Mouse (Mus musculus) midbrain, embryonic 16.5 days (tissue): Measurements from ENCODE around the gene Fto. TPM values are rescaled to one million over a fixed set of nuclear protein-coding genes. Genes with fewer than 3 reads are reported as not detected.

Source experiments
- ATAC-seq: fragments of 200-750 bp; cut with Nextera tagmentation; 2 replicates; pipeline ENCODE4 v1.8.0; 2017; ENCODE audit warnings: moderate TSS enrichment
- H3K27ac ChIP-seq: fragments of 300-500 bp; sonication (generic); 2 replicates; pipeline ENCODE4 v1.5.1; 2014; ENCODE audit warnings: mild to moderate bottlenecking, low read length, mixed read lengths
- H3K27me3 ChIP-seq: fragments of 300-500 bp; sonication (generic); 2 replicates; pipeline ENCODE4 v1.6.1; 2014; ENCODE audit warnings: low read depth, low read length, mixed read lengths; ENCODE audit not compliant: control insufficient read depth, insufficient read depth
- H3K36me3 ChIP-seq: fragments of 300-500 bp; sonication (generic); 2 replicates; pipeline ENCODE4 v1.6.1; 2014; ENCODE audit warnings: mild to moderate bottlenecking, low read length, moderate library complexity, mixed read lengths; ENCODE audit not compliant: control insufficient read depth, insufficient read depth
- H3K4me1 ChIP-seq: fragments of 300-500 bp; sonication (generic); 2 replicates; pipeline ENCODE4 v1.6.1; 2014; ENCODE audit warnings: mild to moderate bottlenecking, low read length, mixed read lengths; ENCODE audit not compliant: control insufficient read depth, insufficient read depth
- H3K4me2 ChIP-seq: fragments of 300-500 bp; sonication (generic); 2 replicates; pipeline ENCODE4 v1.6.1; 2014; ENCODE audit warnings: mild to moderate bottlenecking, low read length, mixed read lengths
- H3K4me3 ChIP-seq: fragments of 300-500 bp; sonication (generic); 2 replicates; pipeline ENCODE4 v1.5.1; 2014; ENCODE audit warnings: low read depth, mild to moderate bottlenecking, low read length, moderate library complexity, mixed read lengths
- H3K9ac ChIP-seq: fragments of 300-500 bp; sonication (generic); 2 replicates; pipeline ENCODE4 v1.6.1; 2014; ENCODE audit warnings: low read depth, low read length, mixed read lengths
- H3K9me3 ChIP-seq: fragments of 300-500 bp; sonication (generic); replicated peaks from 2 replicates; pipeline ENCODE4 v1.6.1; 2014; ENCODE audit warnings: mild to moderate bottlenecking, low read length, mixed read lengths; ENCODE audit not compliant: control insufficient read depth, poor library complexity, severe bottlenecking
- WGBS: fragments of 180-500 bp; shearing (Covaris S2); extraction: QIAGEN DNeasy Blood & Tissue Kit; methylation state at CpG from one replicate; pipeline ENCODE4 v1.1.7; 2014; 5-methylcytosine and 5-hydroxymethylcytosine counted together
- polyA plus RNA-seq: library from polyadenylated mRNA; unstranded; fragments of >200 nt; fragmentation: Nextera tagmentation; extraction: Ambion mirVana; gene quantifications from 2 replicates; pipeline ENCODE4 v1.2.1, GENCODE M21; 2015

The Fto gene
- polyA plus RNA-seq, 1 experiment from 2014 or later: 177 TPM

DNA sequence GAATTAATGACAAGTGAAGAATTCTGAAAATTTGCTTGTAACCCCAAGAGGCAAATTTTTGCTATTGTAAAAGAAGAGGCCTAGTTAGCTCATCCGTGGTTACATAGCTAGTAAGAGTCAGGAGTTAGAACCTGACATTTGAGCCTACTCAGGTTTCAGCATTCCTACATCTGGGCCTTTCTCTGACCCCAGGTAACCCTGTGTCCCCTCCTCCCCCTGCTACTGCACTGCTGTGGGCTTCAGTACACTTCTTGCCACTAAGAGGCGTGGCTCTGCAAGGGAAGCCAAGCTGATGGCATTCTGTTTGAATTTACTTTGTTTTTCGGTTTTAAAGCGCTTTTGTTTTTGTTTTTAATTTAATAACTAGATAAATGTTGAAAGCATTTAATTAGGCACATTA is 130.6 kb downstream of the Fto start:
- Histone ChIP-seq H3K27me3 (no peaks in the 10 kb centered on the region), H3K27ac (no peak overlapping the region), H3K4me2 (no peak overlapping the region), H3K9ac (no peak overlapping the region), H3K4me1 (no peaks in the 10 kb centered on the region), H3K9me3 (no peaks in the 10 kb centered on the region), H3K4me3 (no peak overlapping the region), H3K36me3 (no peaks in the 10 kb centered on the region)
- no peak for ATAC-seq
- WGBS: 86% methylated on average over 4 of the region's 4 CpGs

DNA sequence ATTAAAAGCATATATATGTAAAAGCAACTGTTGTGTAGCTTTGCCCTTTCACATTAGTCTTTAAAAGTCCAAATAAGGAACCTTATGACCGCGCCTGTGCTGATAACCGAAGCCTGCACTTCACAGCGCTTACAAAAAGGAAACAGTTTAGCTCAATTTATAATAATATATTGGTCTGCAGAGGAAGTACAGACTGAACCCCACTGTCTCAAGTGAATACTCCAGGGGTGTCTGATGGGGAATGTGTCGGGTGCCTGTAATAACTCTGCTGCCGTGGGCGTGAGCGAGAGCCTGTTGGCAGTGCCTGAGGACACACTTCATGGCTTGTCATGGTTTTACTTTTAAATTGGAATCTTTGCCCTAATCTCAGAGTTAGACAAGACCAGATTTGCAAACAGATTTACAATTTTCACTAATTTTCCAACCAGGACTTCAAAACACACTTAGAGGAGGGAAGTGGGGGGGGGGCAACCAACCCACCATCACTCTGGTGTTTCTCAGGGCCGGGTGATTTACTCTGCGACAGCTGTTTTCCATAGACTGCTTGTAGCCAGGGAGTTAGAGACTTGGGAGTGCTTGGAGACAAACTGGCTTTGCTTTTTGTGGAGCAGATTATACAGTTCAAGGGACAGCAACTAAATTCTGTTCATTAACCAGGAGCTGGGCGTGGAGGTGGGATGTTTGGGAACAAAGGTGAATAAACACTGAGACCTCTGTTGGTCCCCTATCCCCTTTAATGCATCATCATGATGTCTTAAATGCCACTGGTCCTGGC is 131.5 kb downstream of the Fto start:
- Histone ChIP-seq H3K4me3 (no peak overlapping the region), H3K27me3 (no peaks in the 10 kb centered on the region), H3K9ac (no peak overlapping the region), H3K9me3 (no peaks in the 10 kb centered on the region), H3K36me3 (no peaks in the 10 kb centered on the region), H3K4me1 (no peaks in the 10 kb centered on the region), H3K4me2 (no peak overlapping the region), H3K27ac (no peak overlapping the region)
- WGBS: 77% methylated on average over 11 of the region's 11 CpGs
- ATAC-seq: no peak

DNA sequence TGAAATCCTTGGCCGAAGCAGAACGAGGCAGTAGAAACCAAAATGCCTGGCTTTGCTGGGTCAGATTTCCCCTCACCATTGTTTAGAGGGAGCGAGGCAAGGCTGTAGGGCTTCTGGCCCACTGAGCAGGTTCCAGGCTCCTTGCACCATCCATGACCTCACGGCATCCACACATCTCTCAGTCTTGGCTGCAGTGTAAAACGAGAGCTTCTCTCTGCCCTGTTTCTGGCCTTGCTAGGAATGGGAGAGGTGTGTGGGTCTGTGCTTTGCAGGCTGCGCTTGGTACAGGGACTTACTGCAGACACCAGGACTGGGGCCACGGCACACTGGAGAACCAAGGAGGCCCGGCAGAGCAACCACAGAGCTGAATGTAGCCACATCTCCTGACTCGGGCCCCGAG is 132.2 kb downstream of the Fto start:
- 85% methylated on average over 10 of the region's 10 CpGs for WGBS
- Histone ChIP-seq H3K36me3 (no peaks in the 10 kb centered on the region), H3K9me3 (no peaks in the 10 kb centered on the region), H3K4me2 (no peak overlapping the region), H3K4me3 (no peak overlapping the region), H3K27ac (no peak overlapping the region), H3K27me3 (no peaks in the 10 kb centered on the region), H3K4me1 (no peaks in the 10 kb centered on the region), H3K9ac (no peak overlapping the region)
- ATAC-seq: no peak

DNA sequence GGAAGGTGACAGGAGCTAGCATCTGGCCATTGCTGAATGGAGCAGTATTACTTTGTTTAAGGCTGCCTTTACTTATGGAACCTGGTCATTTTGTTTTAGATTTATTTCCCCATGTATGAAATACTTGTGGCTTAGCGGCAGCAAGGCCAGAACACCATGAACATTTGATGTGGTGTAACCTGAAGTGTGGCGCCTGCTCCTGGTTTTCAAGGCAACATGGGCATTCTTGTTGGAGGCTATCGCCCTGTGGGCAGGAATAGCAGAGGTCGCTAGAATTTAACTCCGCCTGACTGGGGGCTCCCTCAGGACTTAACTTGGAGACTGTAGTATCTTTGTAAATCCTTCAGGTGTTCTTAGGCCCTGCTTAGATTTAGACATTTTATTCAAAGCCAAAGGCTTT is 132.7 kb downstream of the Fto start:
- 91% methylated on average over 5 of the region's 5 CpGs for WGBS
- no peaks in the 10 kb centered on the region for H3K4me1 ChIP-seq
- no peak overlapping the region for H3K4me3 ChIP-seq
- H3K9ac ChIP-seq: no peak overlapping the region
- ATAC-seq: no peak
- H3K9me3 ChIP-seq: no peaks in the 10 kb centered on the region
- H3K4me2 ChIP-seq: no peak overlapping the region
- no peaks in the 10 kb centered on the region for H3K27me3 ChIP-seq
- H3K36me3 ChIP-seq: no peaks in the 10 kb centered on the region
- no peak overlapping the region for H3K27ac ChIP-seq

DNA sequence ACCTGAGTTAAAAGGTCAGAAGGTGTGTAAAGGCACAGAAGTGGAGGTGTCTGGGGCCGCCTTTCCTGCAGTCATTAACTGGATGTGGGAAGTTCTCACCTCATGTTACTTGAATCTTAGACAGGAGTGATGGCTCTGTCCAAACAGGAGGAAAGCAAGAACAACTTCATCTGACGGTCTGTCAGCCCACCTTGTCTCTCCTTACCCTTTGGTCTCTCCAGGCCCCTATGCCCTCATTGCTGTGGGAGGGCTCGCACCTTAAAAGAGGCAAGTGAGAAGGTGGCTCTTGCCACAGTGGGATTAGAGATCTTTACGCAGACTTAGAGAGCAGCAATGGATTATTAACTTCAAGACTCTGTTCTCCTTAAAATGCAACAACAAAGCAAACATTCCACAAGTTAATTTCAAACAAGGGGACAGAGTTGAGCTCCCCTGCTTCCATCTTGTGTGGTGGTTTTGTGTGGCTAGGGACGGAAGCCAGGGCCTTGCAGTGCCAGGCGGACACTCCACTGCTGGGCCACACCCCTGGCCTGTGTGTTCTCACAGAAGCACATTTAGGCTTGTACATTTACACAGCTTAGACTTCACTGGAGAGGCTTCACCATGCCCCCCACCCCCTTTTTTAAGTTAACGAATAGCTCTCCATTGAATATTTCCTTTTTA is 135.5 kb downstream of the Fto start:
- 82% methylated on average over 7 of the region's 7 CpGs for WGBS
- H3K9me3 ChIP-seq: no peaks in the 10 kb centered on the region
- H3K36me3 ChIP-seq: no peaks in the 10 kb centered on the region
- no peak overlapping the region for H3K27ac ChIP-seq
- no peaks in the 10 kb centered on the region for H3K27me3 ChIP-seq
- H3K4me3 ChIP-seq: no peak overlapping the region
- H3K9ac ChIP-seq: no peak overlapping the region
- no peaks in the 10 kb centered on the region for H3K4me1 ChIP-seq
- no peak for ATAC-seq
- no peak overlapping the region for H3K4me2 ChIP-seq

DNA sequence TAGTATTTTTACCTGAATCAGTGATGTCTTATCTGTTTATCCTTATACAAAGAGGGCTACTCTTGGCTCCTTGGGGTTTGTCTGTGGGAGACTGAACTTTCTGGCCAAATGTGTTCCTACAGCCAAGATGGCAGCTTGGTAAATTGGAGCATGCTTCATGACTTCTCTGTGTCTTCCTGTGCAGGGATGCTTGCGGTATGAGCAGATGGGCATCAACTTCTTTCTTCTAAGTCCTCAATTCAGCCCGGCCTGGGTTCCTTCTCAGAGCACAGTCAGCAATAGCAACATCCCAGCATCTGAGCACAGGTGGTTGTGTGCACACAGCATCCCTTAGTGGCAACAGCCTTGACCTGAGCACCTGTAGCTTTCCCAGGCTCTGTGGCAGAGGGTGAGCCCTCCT is 141.6 kb downstream of the Fto start:
- Histone ChIP-seq H3K27ac (no peak overlapping the region), H3K4me1 (no peaks in the 10 kb centered on the region), H3K9me3 (no peaks in the 10 kb centered on the region), H3K4me3 (no peak overlapping the region), H3K27me3 (no peaks in the 10 kb centered on the region), H3K4me2 (no peak overlapping the region), H3K36me3 (no peaks in the 10 kb centered on the region), H3K9ac (no peak overlapping the region)
- 94% methylated on average over 2 of the region's 2 CpGs for WGBS
- no peak for ATAC-seq

DNA sequence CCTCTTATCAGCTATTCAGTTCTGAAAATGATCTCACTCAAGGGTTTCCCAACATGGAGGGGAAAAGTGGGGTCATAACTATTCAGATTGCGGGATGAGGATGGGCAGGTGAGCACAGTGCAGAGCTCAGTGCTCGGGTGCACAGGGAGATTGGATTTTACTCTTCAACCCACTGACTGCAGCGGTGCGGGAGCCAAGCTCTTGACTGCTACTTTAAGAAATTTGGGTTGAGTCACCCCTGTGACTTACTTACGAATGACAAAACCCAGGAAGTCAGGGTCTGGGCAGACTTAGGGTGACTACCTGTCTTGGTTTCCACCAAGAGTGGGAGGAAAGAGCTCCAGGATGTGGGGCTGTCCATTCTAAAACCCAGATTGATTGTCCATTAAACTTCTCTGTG is 142.3 kb downstream of the Fto start:
- no peaks in the 10 kb centered on the region for H3K4me1 ChIP-seq
- H3K27me3 ChIP-seq: no peaks in the 10 kb centered on the region
- no peak overlapping the region for H3K4me3 ChIP-seq
- no peak overlapping the region for H3K27ac ChIP-seq
- no peak overlapping the region for H3K9ac ChIP-seq
- no peaks in the 10 kb centered on the region for H3K36me3 ChIP-seq
- H3K9me3 ChIP-seq: no peaks in the 10 kb centered on the region
- H3K4me2 ChIP-seq: no peak overlapping the region
- ATAC-seq: no peak
- WGBS: 88% methylated on average over 5 of the region's 5 CpGs

DNA sequence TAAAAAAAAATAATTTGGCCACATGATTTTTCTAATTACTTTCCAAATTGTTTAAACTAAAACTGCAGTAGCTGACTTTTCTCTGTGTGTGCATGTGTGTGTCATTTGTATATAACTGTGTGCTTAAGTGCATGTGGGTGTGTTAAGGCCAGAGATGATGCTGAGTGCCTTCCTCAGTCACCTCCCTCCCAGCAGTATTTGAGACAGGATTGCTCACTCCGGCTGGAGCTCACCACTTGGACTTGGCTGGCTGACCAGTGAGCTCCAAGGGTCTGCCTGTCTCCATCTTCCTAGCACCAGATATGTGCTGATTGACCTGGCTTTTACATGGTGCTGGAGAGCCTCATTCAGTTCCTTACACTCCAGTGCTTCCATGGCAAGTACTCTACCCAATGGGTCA is 144.7 kb downstream of the Fto start:
- Histone ChIP-seq H3K9ac (no peak overlapping the region), H3K4me2 (no peak overlapping the region), H3K4me3 (no peak overlapping the region), H3K27ac (no peak overlapping the region), H3K9me3 (no peaks in the 10 kb centered on the region), H3K27me3 (no peaks in the 10 kb centered on the region), H3K36me3 (no peaks in the 10 kb centered on the region), H3K4me1 (no peaks in the 10 kb centered on the region)
- no peak for ATAC-seq
- 90% methylated on average over 1 of the region's 1 CpGs for WGBS

DNA sequence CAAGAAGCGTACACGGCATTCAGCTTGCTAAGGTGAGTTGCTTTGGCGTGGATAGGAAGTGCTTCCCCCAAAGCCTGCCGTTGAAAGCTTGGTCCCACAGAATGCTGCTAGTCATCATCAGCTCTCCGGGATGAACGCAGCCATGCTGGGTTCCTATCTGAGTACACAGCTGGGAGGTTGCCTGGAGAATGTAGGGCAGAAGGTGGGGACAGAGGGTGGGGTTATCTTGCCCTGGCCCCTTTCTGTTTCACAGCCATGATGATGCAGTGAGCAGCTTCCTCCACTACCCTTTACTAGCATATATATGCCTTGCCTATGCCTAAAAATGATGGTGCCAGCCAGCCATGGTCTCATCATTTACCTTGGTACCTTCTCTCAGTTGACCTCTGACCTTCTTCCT is 147.6 kb downstream of the Fto start:
- Histone ChIP-seq H3K27ac (no peak overlapping the region), H3K4me3 (no peak overlapping the region), H3K27me3 (no peaks in the 10 kb centered on the region), H3K9me3 (no peaks in the 10 kb centered on the region), H3K36me3 (no peaks in the 10 kb centered on the region), H3K4me1 (no peaks in the 10 kb centered on the region), H3K9ac (no peak overlapping the region), H3K4me2 (no peak overlapping the region)
- 93% methylated on average over 6 of the region's 6 CpGs for WGBS
- ATAC-seq: no peak
